ENCODE assay signal across 8 mouse cellular contexts in genomic region chr1:178530301-178531078, GRCm38 (mm10). TPM values are rescaled to one million over a fixed set of nuclear protein-coding genes. Genes with fewer than 3 reads are reported as not detected.
DNase-seq lines count a peak whose midpoint lies in the region; ATAC-seq and TF ChIP-seq lines count a peak whose summit lies in the region.

No protein-coding gene starts in this region.

- under 1% methylated on average over 62 of the region's 62 CpGs for WGBS in hindbrain, postnatal 0 days

- no peaks in the 10 kb centered on the region for H3K9me3 ChIP-seq in hindbrain, postnatal 0 days (ENCODE audit: low read length)

- H3K27ac ChIP-seq in hindbrain, postnatal 0 days, result peak overlapping the region; percentile 90

- TF ChIP-seq CTCF in hindbrain, postnatal 0 days (IDR thresholded peaks at IDR 0.05; ENCODE audit: low read depth), result peak; percentile 82

- H3K36me3 ChIP-seq in hindbrain, postnatal 0 days (ENCODE audit: insufficient read depth, low read length), result no peaks in the 10 kb centered on the region

- peak overlapping the region; percentile 70 for H3K4me3 ChIP-seq in hindbrain, postnatal 0 days (ENCODE audit: low read length)

- ATAC-seq in hindbrain, postnatal 0 days, result peak; percentile 63

- peak overlapping the region; percentile 100 for H3K4me2 ChIP-seq in hindbrain, postnatal 0 days (ENCODE audit: low read depth, low read length)

- H3K4me1 ChIP-seq in hindbrain, postnatal 0 days (ENCODE audit: insufficient read depth, low read length), result peaks cover 4% of the 10 kb centered on the region; the same call in 1 of the 2 replicates

- peak; percentile 43 for DNase-seq in T-cell, adult 2 months (ENCODE audit: low spot score)
- peak; percentile 77 to 85 for DNase-seq in cerebellum, postnatal 4 days (ENCODE audit: low spot score in 2 of 2)
- peak; percentile 82 for DNase-seq in gastrocnemius, postnatal 10 days
- DNase-seq in hindbrain, postnatal 0 days (ENCODE audit: low spot score), result peak; percentile 89
- DNase-seq in left cerebral cortex, adult 18-20 months (ENCODE audit: low spot score in 2 of 2), result peak; percentile 77 to 85
- DNase-seq in lung, postnatal 36 days, result peak; percentile 76
- peak; percentile 81 for DNase-seq in right cerebral cortex, adult 18-20 months
- peak; percentile 58 for DNase-seq in urinary bladder, postnatal 10 days (ENCODE audit: low spot score)

- H3K27me3 ChIP-seq in hindbrain, postnatal 0 days (ENCODE audit: insufficient read depth, low read length), result 0 out of 2 replicates have a peak, but pooled peaks cover 3% of the 10 kb centered on the region

- peak overlapping the region; percentile 71 for H3K9ac ChIP-seq in hindbrain, postnatal 0 days (replicated peaks; ENCODE audit: low read length)

RNA-seq across cellular contexts. Expression of gene Kif26b, which starts 1.6 kb away (rescaled TPM):
- 1 to 10 TPM; 1.4 to 1.7 TPM for total RNA-seq in gastrocnemius, postnatal 10 days (2021)
- total RNA-seq in hindbrain, postnatal 0 days (2014; rRNA removed), result 59.7 and 60.5 TPM in 2 replicates
- 5.2 and 5.8 TPM in 2 replicates for polyA plus RNA-seq in hindbrain, postnatal 0 days (2015; fragmentation: Nextera tagmentation; extraction: Ambion mirVana)
- 1 to 10 TPM; 8.6 to 9.0 TPM for total RNA-seq in left cerebral cortex, adult 18-20 months (2021)

Comparison
In these comparisons a context has a peak if more than half of its experiments do, and no peak if none do; other contexts are left out.
1. Peak in every context shown above with its lines: DNase-seq, ATAC-seq, H3K4me3 ChIP-seq and H3K27ac ChIP-seq.